Mouse (Mus musculus) lung, postnatal 0 days (tissue): ENCODE measurements at regions not wholly inside any gene's neighbourhood (a gene's known extent, or its start where the extent isn't known, plus 50 kb on each side); places are given as distances from the start of the nearest gene placed in this dataset.

Experiments
- CTCF ChIP-seq: IDR thresholded peaks from 2 replicates; pipeline ENCODE4 v1.5.1; 2016; ENCODE audit warnings: antibody characterized with exemption, mild to moderate bottlenecking
- EP300 ChIP-seq: IDR thresholded peaks from 2 replicates; pipeline ENCODE4 v1.6.1; 2016; ENCODE audit warnings: antibody characterized with exemption, mild to moderate bottlenecking, control low read depth

- TF ChIP-seq CTCF, result peak; percentile 96
- no peak for TF ChIP-seq EP300
Observed at GRCm38 (mm10) chr13:57259920-57260319, 364.1 kb upstream of the Trpc7 start.
